Mouse (Mus musculus): ENCODE data around the gene Rnf180.
A peak's percentile ranks its signal among the peaks of the same experiment; 100 is the strongest.
"Not testable (repeated sequence)": the region's sequence is repeated elsewhere in the genome, so short reads cannot be mapped to it uniquely, and the experiment has no call there.

The Rnf180 gene

GRCm38 (mm10) chr13:105294715-105295114, at the start of gene Rnf180:
Rnf180 (minus strand) TSS chr13:105294815.
- DNase-seq (ENCODE audit: low spot score in 2 of 2): no peak

GRCm38 (mm10) chr13:105331199-105331968, 36.8 kb upstream of the Rnf180 start:
- DNase-seq (ENCODE audit: low spot score in 2 of 2): no peak

- DNase-seq (ENCODE audit: low spot score in 2 of 2): no peak
Measured at GRCm38 (mm10) chr13:105326946-105327345, 32.3 kb upstream of the Rnf180 start.

- DNase-seq (ENCODE audit: low spot score in 2 of 2): no peak
Measured at GRCm38 (mm10) chr13:105316926-105317325, 22.3 kb upstream of the Rnf180 start.

GRCm38 (mm10) chr13:105316009-105316408, 21.4 kb upstream of the Rnf180 start:
- DNase-seq (ENCODE audit: low spot score in 2 of 2): no peak

GRCm38 (mm10) chr13:105312763-105313162, 18.1 kb upstream of the Rnf180 start:
- no peak for DNase-seq (ENCODE audit: low spot score in 2 of 2)

GRCm38 (mm10) chr13:105310562-105310961, 15.9 kb upstream of the Rnf180 start:
- not testable (repeated sequence) for DNase-seq (ENCODE audit: low spot score in 2 of 2)

- no peak for DNase-seq (ENCODE audit: low spot score in 2 of 2)
Measured at GRCm38 (mm10) chr13:105305513-105305912, 10.9 kb upstream of the Rnf180 start.

- DNase-seq (ENCODE audit: low spot score in 2 of 2): no peak
Measured at GRCm38 (mm10) chr13:105304054-105304453, 9.4 kb upstream of the Rnf180 start.

- DNase-seq (ENCODE audit: low spot score in 2 of 2): no peak
Measured at GRCm38 (mm10) chr13:105300009-105300346, 5.4 kb upstream of the Rnf180 start.

GRCm38 (mm10) chr13:105299162-105300008, 4.8 kb upstream of the Rnf180 start:
- DNase-seq (ENCODE audit: low spot score in 2 of 2): no peak

- peak in 1 of 2 experiments; percentile 2 for DNase-seq (ENCODE audit: low spot score in 2 of 2)
Measured at GRCm38 (mm10) chr13:105293781-105294667, 591 bp downstream of the Rnf180 start.

- no peak for DNase-seq (ENCODE audit: low spot score in 2 of 2)
Measured at GRCm38 (mm10) chr13:105291816-105292215, 2.8 kb downstream of the Rnf180 start.

- DNase-seq (ENCODE audit: low spot score in 2 of 2): no peak
Measured at GRCm38 (mm10) chr13:105290594-105290993, 4.0 kb downstream of the Rnf180 start.

GRCm38 (mm10) chr13:105290021-105290420, 4.6 kb downstream of the Rnf180 start:
- no peak for DNase-seq (ENCODE audit: low spot score in 2 of 2)

- no peak for DNase-seq (ENCODE audit: low spot score in 2 of 2)
Measured at GRCm38 (mm10) chr13:105279397-105280018, 15.1 kb downstream of the Rnf180 start.

GRCm38 (mm10) chr13:105270394-105271094, 24.1 kb downstream of the Rnf180 start:
- DNase-seq (ENCODE audit: low spot score in 2 of 2): no peak

GRCm38 (mm10) chr13:105267464-105267863, 27.2 kb downstream of the Rnf180 start:
- no peak for DNase-seq (ENCODE audit: low spot score in 2 of 2)

- DNase-seq (ENCODE audit: low spot score in 2 of 2): peak in 1 of 2 experiments; percentile 9
Measured at GRCm38 (mm10) chr13:105266746-105267145, 27.9 kb downstream of the Rnf180 start.

GRCm38 (mm10) chr13:105256757-105257433, 37.7 kb downstream of the Rnf180 start:
- no peak for DNase-seq (ENCODE audit: low spot score in 2 of 2)
